Mouse (Mus musculus): ENCODE measurements at regions not wholly inside any gene's neighbourhood (a gene's known extent, or its start where the extent isn't known, plus 50 kb on each side); places are given as distances from the start of the nearest gene placed in this dataset.

- no peaks in the 10 kb centered on the region for H3K27me3 ChIP-seq (ENCODE audit: control insufficient read depth, insufficient read depth, insufficient read length)
- TF ChIP-seq FOSL1 (IDR thresholded peaks at IDR 0.05; ENCODE audit: insufficient read depth, low read length, poor library complexity, severe bottlenecking): no peak
- TF ChIP-seq MYOD1 (IDR thresholded peaks at IDR 0.05; ENCODE audit: control insufficient read depth, insufficient read length, low read depth): no peak
- TF ChIP-seq USF1 (IDR thresholded peaks at IDR 0.05; ENCODE audit: low read depth): no peak
- no peak for TF ChIP-seq MAX (IDR thresholded peaks at IDR 0.05)
- TF ChIP-seq CTCF (IDR thresholded peaks at IDR 0.05; ENCODE audit: control insufficient read depth, insufficient read depth, insufficient read length): no peak
- no peak for TF ChIP-seq MYOG (IDR thresholded peaks at IDR 0.05; ENCODE audit: control insufficient read depth, extremely low read depth, insufficient read length)
- TF ChIP-seq CEBPB (IDR thresholded peaks at IDR 0.05; ENCODE audit: low read depth): no peak
- no peak overlapping the region for H3ac ChIP-seq (ENCODE audit: control insufficient read depth, insufficient read length, low read depth)
- H3K36me3 ChIP-seq (ENCODE audit: control insufficient read depth, insufficient read depth): no peaks in the 10 kb centered on the region
- H3K79me2 ChIP-seq (ENCODE audit: control insufficient read depth, insufficient read depth): no peaks in the 10 kb centered on the region
- H3K79me3 ChIP-seq (ENCODE audit: low read depth): no peaks in the 10 kb centered on the region
- no peak overlapping the region for H3K4me3 ChIP-seq (ENCODE audit: insufficient read depth, poor library complexity, severe bottlenecking)
These were observed 1721.2 kb downstream of the Car8 start for GRCm38 (mm10) chr4:6517626-6518025.

- Histone ChIP-seq H3ac (ENCODE audit: control insufficient read depth, insufficient read length, low read depth) (no peak overlapping the region), H3K4me3 (ENCODE audit: insufficient read depth, poor library complexity, severe bottlenecking) (no peak overlapping the region), H3K79me2 (ENCODE audit: control insufficient read depth, insufficient read depth) (no peaks in the 10 kb centered on the region), H3K36me3 (ENCODE audit: control insufficient read depth, insufficient read depth) (no peaks in the 10 kb centered on the region), H3K27me3 (ENCODE audit: control insufficient read depth, insufficient read depth, insufficient read length) (no peaks in the 10 kb centered on the region), H3K79me3 (ENCODE audit: low read depth) (no peaks in the 10 kb centered on the region)
- TF ChIP-seq MAX (IDR thresholded peaks at IDR 0.05) (no peak), CTCF (IDR thresholded peaks at IDR 0.05; ENCODE audit: control insufficient read depth, insufficient read depth, insufficient read length) (peak; percentile 16)
These were observed 1721.7 kb upstream of the Impad1 start for GRCm38 (mm10) chr4:6514823-6515222.

GRCm38 (mm10) chr4:6513635-6514034 lies 1720.5 kb upstream of the Impad1 start:
- no peaks in the 10 kb centered on the region for H3K36me3 ChIP-seq (ENCODE audit: control insufficient read depth, insufficient read depth)
- no peak for TF ChIP-seq FOSL1 (IDR thresholded peaks at IDR 0.05; ENCODE audit: insufficient read depth, low read length, poor library complexity, severe bottlenecking)
- no peak for TF ChIP-seq CTCF (IDR thresholded peaks at IDR 0.05; ENCODE audit: control insufficient read depth, insufficient read depth, insufficient read length)
- TF ChIP-seq CEBPB (IDR thresholded peaks at IDR 0.05; ENCODE audit: low read depth): no peak
- no peak for TF ChIP-seq MYOD1 (IDR thresholded peaks at IDR 0.05; ENCODE audit: control insufficient read depth, insufficient read length, low read depth)
- no peak for TF ChIP-seq USF1 (IDR thresholded peaks at IDR 0.05; ENCODE audit: low read depth)
- TF ChIP-seq MYOG (IDR thresholded peaks at IDR 0.05; ENCODE audit: control insufficient read depth, extremely low read depth, insufficient read length): no peak
- no peak for TF ChIP-seq MAX (IDR thresholded peaks at IDR 0.05)
- no peak overlapping the region for H3K4me3 ChIP-seq (ENCODE audit: insufficient read depth, poor library complexity, severe bottlenecking)
- H3K79me2 ChIP-seq (ENCODE audit: control insufficient read depth, insufficient read depth): no peaks in the 10 kb centered on the region
- no peaks in the 10 kb centered on the region for H3K27me3 ChIP-seq (ENCODE audit: control insufficient read depth, insufficient read depth, insufficient read length)
- H3ac ChIP-seq (ENCODE audit: control insufficient read depth, insufficient read length, low read depth): no peak overlapping the region
- no peaks in the 10 kb centered on the region for H3K79me3 ChIP-seq (ENCODE audit: low read depth)

- Histone ChIP-seq H3K79me3 (ENCODE audit: low read depth) (no peaks in the 10 kb centered on the region), H3K4me3 (ENCODE audit: insufficient read depth, poor library complexity, severe bottlenecking) (no peak overlapping the region), H3ac (ENCODE audit: control insufficient read depth, insufficient read length, low read depth) (no peak overlapping the region), H3K79me2 (ENCODE audit: control insufficient read depth, insufficient read depth) (no peaks in the 10 kb centered on the region), H3K27me3 (ENCODE audit: control insufficient read depth, insufficient read depth, insufficient read length) (no peaks in the 10 kb centered on the region), H3K36me3 (ENCODE audit: control insufficient read depth, insufficient read depth) (no peaks in the 10 kb centered on the region)
- TF ChIP-seq USF1 (IDR thresholded peaks at IDR 0.05; ENCODE audit: low read depth) (no peak), MAX (IDR thresholded peaks at IDR 0.05) (peak; percentile 12), CTCF (IDR thresholded peaks at IDR 0.05; ENCODE audit: control insufficient read depth, insufficient read depth, insufficient read length) (peak; percentile 65)
These were observed 1719.7 kb upstream of the Impad1 start for GRCm38 (mm10) chr4:6512749-6513364.

- Histone ChIP-seq H3K79me2 (ENCODE audit: control insufficient read depth, insufficient read depth) (no peaks in the 10 kb centered on the region), H3ac (ENCODE audit: control insufficient read depth, insufficient read length, low read depth) (no peak overlapping the region), H3K27me3 (ENCODE audit: control insufficient read depth, insufficient read depth, insufficient read length) (no peaks in the 10 kb centered on the region), H3K36me3 (ENCODE audit: control insufficient read depth, insufficient read depth) (no peaks in the 10 kb centered on the region), H3K4me3 (ENCODE audit: insufficient read depth, poor library complexity, severe bottlenecking) (no peak overlapping the region), H3K79me3 (ENCODE audit: low read depth) (no peaks in the 10 kb centered on the region)
- TF ChIP-seq CTCF (IDR thresholded peaks at IDR 0.05; ENCODE audit: control insufficient read depth, insufficient read depth, insufficient read length) (no peak), FOSL1 (IDR thresholded peaks at IDR 0.05; ENCODE audit: insufficient read depth, low read length, poor library complexity, severe bottlenecking) (no peak), MYOG (IDR thresholded peaks at IDR 0.05; ENCODE audit: control insufficient read depth, extremely low read depth, insufficient read length) (no peak), CEBPB (IDR thresholded peaks at IDR 0.05; ENCODE audit: low read depth) (no peak), MAX (IDR thresholded peaks at IDR 0.05) (no peak), USF1 (IDR thresholded peaks at IDR 0.05; ENCODE audit: low read depth) (no peak), MYOD1 (IDR thresholded peaks at IDR 0.05; ENCODE audit: control insufficient read depth, insufficient read length, low read depth) (no peak)
These were observed 1714.9 kb upstream of the Impad1 start for GRCm38 (mm10) chr4:6508091-6508490.
